Mouse (Mus musculus): Measurements from ENCODE around the gene Aco2.

Aco2 gene

DNA sequence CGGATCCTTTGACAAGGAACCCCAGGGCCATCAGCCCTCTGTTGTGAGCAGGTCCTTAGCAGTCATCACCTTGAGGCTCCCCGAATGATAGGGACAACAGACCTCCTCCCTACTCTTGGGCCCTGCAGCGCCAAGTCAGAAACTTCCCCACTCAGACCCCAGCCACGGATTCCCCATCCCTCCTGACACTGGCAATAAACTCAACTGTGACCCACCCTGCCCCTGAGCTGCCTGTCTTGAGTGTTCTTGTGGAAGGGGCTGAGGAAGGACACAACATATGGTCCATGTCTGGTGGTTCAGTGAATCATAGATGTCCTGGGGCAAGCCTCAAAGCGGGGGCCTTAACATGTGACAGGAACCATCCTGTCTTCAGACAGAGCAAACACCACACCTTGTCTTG, 78.6 kb downstream of the Aco2 start:
- no peak for DNase-seq (ENCODE audit: low spot score in 2 of 2)

DNA sequence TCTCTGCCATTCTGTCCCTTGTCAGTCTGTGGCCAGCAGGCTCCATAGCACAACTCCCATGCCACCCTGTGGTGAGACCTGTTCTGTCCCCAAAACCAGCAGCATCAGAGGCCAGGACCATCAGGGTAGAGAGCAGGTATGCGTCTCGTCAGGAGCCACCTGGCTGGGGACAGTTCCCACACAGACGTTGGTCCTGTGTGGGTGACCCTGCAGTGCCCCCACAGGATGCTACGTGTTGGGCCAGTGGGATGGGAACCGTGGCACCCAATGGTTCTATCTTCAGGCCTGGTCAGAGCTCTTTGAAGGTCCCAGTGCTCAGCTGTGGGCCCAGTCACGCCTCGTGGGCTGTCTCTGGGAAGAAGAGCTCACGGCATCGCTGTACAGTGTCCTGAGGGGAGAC, 79.0 kb downstream of the Aco2 start:
- DNase-seq (ENCODE audit: low spot score in 2 of 2) = no peak

DNA sequence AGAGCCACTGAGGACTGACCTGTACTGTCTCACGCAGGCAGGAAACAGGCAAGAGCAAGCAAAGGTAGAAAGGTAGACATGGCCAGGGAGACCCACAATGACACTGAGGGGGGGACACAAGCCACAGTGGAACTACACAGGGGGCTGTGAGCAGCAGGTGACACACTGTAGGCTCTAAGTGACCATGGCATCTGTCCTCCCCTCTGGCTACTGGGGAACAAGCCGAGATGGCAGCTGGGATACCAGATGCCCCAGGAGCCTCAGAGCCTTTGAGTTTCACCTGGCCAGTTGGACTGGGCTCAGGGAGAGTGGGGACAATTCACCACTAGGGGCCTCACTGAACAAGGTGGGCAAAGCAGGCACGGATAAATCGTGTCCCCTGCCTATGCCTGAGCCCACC, 80.2 kb downstream of the Aco2 start:
- DNase-seq (ENCODE audit: low spot score in 2 of 2) = no peak

DNA sequence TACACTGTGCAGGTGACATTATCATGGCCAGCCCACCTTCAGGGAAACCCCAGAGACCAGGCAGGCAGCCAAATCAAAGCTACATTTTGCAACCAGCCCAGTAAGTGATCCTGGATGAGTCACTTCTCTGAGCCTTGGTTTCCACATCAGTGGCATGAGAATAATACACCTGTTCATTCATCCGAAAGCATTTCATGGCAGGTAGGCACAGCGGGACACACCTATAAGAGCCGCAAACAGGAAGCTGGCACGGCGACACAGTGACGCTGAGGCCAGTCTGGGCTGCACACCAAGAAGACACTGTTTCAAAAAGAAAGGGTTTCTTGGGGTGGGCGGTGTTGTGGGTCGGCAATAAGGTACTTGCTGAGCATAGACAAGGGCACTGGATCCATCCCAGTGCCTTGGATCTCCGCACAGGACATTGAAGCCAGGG, 82.1 kb downstream of the Aco2 start:
- no peak for DNase-seq (ENCODE audit: low spot score in 2 of 2)

DNA sequence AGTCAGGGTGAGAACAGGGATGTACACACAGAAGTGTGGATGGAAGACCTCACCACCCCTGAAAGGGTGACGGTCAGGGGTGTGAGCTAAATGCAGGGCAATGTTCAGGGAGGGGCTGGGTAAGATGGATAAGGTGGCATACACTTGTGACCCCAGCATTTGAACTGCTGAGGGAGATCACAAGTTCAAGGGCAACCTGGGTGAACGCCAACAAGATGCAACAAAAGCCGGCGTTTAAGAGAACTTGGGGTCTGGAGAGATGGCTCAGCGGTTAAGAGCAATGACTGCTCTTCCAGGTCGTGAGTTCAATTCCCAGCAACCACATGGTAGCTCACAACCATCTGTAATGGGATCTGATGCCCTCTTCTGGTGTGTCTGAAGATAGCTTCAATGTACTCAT, 82.6 kb downstream of the Aco2 start:
- DNase-seq (ENCODE audit: low spot score in 2 of 2) = no peak

DNA sequence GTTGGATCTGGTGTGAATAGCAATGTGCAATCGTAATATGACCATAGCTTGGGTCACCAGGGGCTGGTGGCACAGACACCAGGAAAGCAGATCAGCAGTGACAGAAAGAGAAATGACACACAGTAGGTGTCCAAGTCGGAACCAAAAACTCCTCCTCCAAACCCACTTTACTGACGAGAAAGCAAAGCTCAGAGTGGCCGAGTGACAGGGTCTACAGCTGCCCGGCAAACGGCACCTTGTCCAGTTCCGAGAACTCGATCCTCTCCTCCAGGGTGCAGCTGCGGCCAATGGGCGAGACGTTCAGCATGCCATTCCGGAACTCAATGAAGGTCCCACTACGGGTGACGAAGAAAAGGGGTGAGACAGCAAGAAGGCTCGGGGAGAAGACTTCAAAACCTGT, 83.3 kb downstream of the Aco2 start:
- DNase-seq (ENCODE audit: low spot score in 2 of 2) = no peak

DNA sequence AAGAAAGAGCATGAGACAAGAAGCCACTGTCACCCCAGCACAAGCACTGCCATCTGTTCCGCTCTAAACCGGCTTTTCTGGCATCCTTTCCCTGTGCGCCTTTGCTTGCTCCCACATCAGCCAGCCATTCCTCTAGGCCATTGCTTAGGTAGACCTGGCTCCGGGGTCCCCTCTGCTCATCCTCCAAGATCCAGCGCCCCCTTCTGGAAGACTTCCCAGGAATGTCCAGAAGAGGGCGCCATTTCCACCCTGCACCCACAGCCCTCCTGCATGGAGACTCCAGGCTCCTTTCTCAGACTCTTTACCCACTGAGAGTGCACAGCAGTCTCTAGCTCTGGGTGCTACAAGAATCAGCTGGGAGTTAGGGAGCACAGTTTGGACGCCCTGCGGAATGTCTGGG, 84.3 kb downstream of the Aco2 start:
- peak; percentile 45 to 69 for DNase-seq (ENCODE audit: low spot score in 2 of 2)

DNA sequence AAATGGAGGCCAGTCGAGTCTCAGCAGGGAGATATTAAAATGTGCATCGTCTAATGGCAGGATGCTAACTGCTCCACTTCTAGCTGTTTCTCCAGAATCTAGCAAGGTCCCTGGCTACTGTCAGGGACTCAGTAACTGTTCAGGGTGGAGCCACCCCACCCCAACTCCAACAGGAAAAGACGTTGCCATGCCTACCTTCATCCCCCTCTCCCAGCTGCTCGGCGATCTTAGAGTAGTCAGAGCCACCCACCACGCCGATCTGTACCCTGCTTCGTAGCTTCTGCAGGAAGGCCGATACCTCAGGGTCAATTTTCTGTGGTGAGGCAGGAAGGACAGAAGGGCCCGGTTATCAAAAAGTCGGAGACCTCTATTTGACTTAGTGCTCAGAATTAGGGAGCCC, 85.5 kb downstream of the Aco2 start:
- no peak for DNase-seq (ENCODE audit: low spot score in 2 of 2)

DNA sequence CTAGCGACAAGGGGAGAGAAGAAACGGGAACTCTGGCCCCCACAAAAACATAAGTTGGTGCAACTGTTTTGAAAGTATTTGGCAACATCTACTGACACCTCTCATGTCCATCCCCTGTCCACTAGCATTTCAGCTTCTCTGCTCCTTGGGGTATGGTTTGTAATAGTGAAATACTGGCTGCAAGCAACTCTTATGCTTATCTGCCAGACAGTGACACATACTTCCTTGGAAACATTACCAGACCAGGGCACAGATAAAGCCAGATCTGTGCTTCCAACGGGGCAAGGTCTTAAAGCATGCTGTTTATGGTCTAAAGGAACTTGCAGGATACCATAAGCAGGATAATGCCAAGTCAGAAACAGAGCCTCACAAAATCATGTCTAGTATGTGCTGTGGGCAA, 86.8 kb downstream of the Aco2 start:
- DNase-seq (ENCODE audit: low spot score in 2 of 2) = no peak

DNA sequence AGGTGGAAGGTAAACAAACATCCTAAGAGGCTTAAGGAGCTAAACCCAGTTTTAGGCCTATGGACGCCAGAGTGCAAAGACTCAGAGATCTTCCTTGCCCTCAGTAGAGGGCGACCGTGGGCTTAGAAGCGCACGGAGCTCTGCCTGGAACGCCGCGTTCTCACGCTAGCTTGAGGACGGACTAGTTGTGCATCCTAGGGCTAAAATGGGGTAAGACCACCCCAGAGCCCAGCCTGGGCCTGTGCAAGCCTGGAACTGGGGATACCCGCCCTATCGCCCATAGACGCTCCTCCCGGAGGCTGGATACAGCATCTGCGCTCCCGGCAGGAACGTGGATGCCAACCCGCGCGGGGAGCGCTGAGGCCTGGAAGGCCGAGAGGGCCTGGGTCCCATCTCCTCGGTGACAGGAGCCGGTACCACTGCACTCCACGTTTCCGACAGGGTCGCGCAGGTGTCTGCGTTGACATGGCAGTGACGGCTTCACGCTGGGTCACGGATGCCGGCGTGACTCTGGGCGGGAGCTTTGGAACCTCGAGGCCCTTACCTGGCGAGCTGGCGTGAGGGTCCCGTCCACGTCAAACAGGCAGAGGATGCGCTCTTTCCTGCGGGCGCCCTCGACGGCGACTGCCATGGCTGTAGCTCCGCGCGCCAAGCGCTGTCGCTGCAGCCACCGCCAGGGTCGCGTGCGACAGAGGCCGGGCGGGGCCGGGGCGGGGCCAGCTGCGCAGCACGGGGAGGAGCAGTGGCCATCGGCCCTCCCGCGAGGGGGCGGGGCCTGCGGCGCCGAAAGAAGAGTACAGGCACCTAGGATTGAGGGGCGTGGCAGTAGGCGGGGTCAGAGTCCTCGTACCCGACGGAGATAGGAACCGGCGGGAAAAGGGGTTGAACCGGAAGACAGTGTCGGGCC, 88.3 kb downstream of the Aco2 start, which contains the start of gene Pmm1:
Gene Pmm1 (minus strand): TSS at position 760 of the 907 bp plus-strand sequence.
- peak; percentile 98 to 100 for DNase-seq (ENCODE audit: low spot score in 2 of 2)

DNA sequence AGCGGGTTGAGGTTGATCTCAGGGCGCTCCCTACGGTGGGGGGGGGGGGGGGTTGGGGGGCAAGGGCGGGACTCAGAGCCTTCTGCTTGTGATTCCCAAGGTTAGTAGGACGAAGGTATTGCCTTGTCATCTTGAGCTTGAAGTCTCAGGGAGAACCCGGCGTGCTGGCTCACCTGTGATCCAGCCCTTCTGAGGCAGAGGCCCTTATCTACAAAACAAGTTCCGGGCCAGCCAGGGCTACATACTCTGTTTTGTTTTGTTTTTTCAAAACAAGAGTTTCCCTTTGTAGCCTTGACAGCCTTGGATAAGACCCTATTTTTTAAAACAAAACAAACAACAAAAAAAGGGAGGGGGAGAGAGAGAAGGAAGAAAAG, 89.0 kb downstream of the Aco2 start:
- no peak for DNase-seq (ENCODE audit: low spot score in 2 of 2)

DNA sequence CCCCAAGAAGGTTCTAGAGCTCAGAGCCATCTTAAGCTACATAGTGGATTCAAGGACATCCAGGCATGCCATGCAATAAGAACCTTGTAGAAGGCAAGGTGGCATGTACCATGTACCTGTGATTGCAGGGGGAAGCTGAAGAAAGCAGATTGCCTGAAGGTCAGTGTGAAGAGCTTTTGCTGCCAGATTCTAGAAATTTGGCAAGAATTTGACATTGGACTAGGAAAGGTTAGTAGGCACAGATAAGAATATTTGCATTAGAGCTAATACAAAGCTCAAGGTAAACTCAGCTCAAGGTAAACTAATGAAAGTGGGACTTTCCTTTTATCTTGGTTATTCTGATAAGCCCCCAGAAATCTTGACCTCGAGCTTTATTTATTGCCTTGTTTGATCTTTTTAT, 92.2 kb downstream of the Aco2 start:
- DNase-seq (ENCODE audit: low spot score in 2 of 2) = no peak

Data from spleen, postnatal 10 days (tissue).